24 mouse cellular contexts compared by ENCODE assay signal in the genomic region with DNA sequence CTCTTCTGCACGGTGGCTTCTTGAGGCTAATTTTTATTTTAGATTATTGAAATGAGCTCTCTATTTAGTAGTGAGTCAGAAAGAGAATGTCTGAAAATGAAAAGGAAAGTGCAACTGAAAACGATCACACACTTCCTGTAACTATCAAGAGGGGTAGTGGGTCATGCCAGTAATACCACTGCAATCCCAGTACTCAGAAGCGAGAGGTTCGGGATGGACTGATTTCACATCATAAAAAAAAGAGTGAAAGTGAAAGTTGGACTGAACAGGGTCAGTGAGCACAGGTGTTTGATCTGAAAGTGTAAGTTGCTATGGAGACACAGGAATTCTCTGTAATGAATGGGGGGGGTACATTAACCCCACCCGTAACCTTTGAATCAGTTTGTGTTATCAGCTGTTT. TPM values are rescaled to one million over a fixed set of nuclear protein-coding genes. Genes with fewer than 3 reads are reported as not detected.
A peak's percentile ranks its signal among the peaks of the same experiment; 100 is the strongest.
DNase-seq lines count a peak whose midpoint lies in the region; ATAC-seq and TF ChIP-seq lines count a peak whose summit lies in the region.
"Had no signal": no experiment of that assay in that cellular context is flagged by ENCODE, and none has a peak within 500 bp of the region (broad histone marks: within the 10 kb centered on the region; RNA-seq: fewer than 3 reads in every experiment).

No protein-coding gene starts in this region.

- TF ChIP-seq RAD21 in CH12.LX (IDR thresholded peaks at IDR 0.05; ENCODE audit: low read depth, low read length): no peak

- WGBS in liver, embryonic 16.5 days (ENCODE audit: insufficient replicate concordance): 61% methylated on average over 5 of the region's 5 CpGs
- 90% methylated on average over 5 of the region's 5 CpGs for WGBS in hindbrain, embryonic 10.5 days

- 0 out of 2 replicates have a peak overlapping the region, but pooled peaks have one; percentile 9 for H3K4me2 ChIP-seq in liver, embryonic 16.5 days (ENCODE audit: low read depth, low read length)
- peak overlapping the region; percentile 65 for H3K4me2 ChIP-seq in CH12.LX (ENCODE audit: insufficient read depth, low read depth, poor library complexity, severe bottlenecking)
- H3K4me2 ChIP-seq: heart, embryonic 11.5 days; hindbrain, embryonic 13.5 days; intestine, embryonic 15.5 days; limb, embryonic 12.5 days; stomach, embryonic 15.5 days had no signal

- no peak overlapping the region for H3K9ac ChIP-seq in liver, embryonic 16.5 days (ENCODE audit: low read depth, low read length)
- H3K9ac ChIP-seq in CH12.LX (ENCODE audit: insufficient read depth, low read depth): peak overlapping the region; percentile 19; the same call in 1 of the 2 replicates
- H3K9ac ChIP-seq: hindbrain, embryonic 13.5 days; intestine, embryonic 15.5 days; limb, embryonic 12.5 days; liver, embryonic 14.5 days; stomach, embryonic 15.5 days had no signal

- DNase-seq in liver: no peak
- no peak for DNase-seq in CH12.LX (ENCODE audit: extremely low read depth)
- DNase-seq in splenic B cell, adult 2 months (ENCODE audit: low read depth, low spot score): peak; percentile 55
- no peak for DNase-seq in embryo, embryonic 10 days (ENCODE audit: low spot score)
- no peak for DNase-seq in hindbrain, embryonic 10.5 days (ENCODE audit: low spot score)
- DNase-seq in Muller cell, postnatal 12 days (ENCODE audit: inconsistent ontology term): no peak
- DNase-seq: adrenal gland, postnatal 14 days; cerebellum, adult 9-11 months; gastrocnemius, adult 2 months; heart, postnatal 10 days; kidney, postnatal 4 days; midbrain, embryonic 14.5 days; right cerebral cortex, adult 18-20 months; thymus, adult 2 months had no signal

- H3K79me2 ChIP-seq in CH12.LX (replicated peaks; ENCODE audit: control insufficient read depth, extremely low read depth, insufficient read depth, poor library complexity, severe bottlenecking): no peaks in the 10 kb centered on the region

- dilution Hi-C loops in CH12.LX (cut with MboI; ENCODE audit: extremely low pct_ligation_motif_present, extremely low pct_unique_long_range_greater_than_20kb, low sequenced_read_pairs): no loop called here

- TF ChIP-seq EP300 in CH12.LX (IDR thresholded peaks at IDR 0.05; ENCODE audit: low read length): peak; percentile 88

- H3K4me3 ChIP-seq in liver, embryonic 16.5 days (ENCODE audit: low read depth, low read length): no peak overlapping the region
- H3K4me3 ChIP-seq in CH12.LX (replicated peaks in 1 of 3; ENCODE audit: low read depth in 2 of 3, low read length in 2 of 3, poor library complexity in 1 of 3): peak overlapping the region in 1 of 3 experiments; percentile 15
- no peak overlapping the region for H3K4me3 ChIP-seq in hindbrain, embryonic 10.5 days
- H3K4me3 ChIP-seq: gastrocnemius, adult 2 months; hindbrain, embryonic 13.5 days; intestine, embryonic 15.5 days; limb, embryonic 12.5 days; stomach, embryonic 15.5 days had no signal

- H3K36me3 ChIP-seq in liver, embryonic 16.5 days (ENCODE audit: control insufficient read depth, insufficient read depth): no peaks in the 10 kb centered on the region
- H3K36me3 ChIP-seq in CH12.LX (replicated peaks in 1 of 2; ENCODE audit: control insufficient read depth in 1 of 2, insufficient read depth in 1 of 2, low read length in 1 of 2): no peaks in the 10 kb centered on the region
- H3K36me3 ChIP-seq in splenic B cell, adult 2 months (ENCODE audit: control insufficient read depth, insufficient read depth, low read length, poor library complexity, severe bottlenecking): no peaks in the 10 kb centered on the region
- no peaks in the 10 kb centered on the region for H3K36me3 ChIP-seq in hindbrain, embryonic 10.5 days
- H3K36me3 ChIP-seq: hindbrain, embryonic 13.5 days; intestine, embryonic 15.5 days; limb, embryonic 12.5 days; stomach, embryonic 15.5 days had no signal

- in situ Hi-C loops in CH12.LX (cut with MboI; ENCODE audit: low pct_ligation_motif_present, low pct_unique_long_range_greater_than_20kb, low sequenced_read_pairs): no loop called here

- no peak overlapping the region for H3K27ac ChIP-seq in liver, embryonic 16.5 days (ENCODE audit: low read length)
- no peak overlapping the region for H3K27ac ChIP-seq in CH12.LX (ENCODE audit: insufficient read depth, low read depth)
- no peak overlapping the region for H3K27ac ChIP-seq in hindbrain, embryonic 10.5 days
- H3K27ac ChIP-seq: gastrocnemius, adult 2 months; hindbrain, embryonic 13.5 days; intestine, embryonic 15.5 days; limb, embryonic 12.5 days; liver, embryonic 14.5 days; stomach, embryonic 15.5 days had no signal

- no peak for TF ChIP-seq POLR2A in CH12.LX (IDR thresholded peaks at IDR 0.05; ENCODE audit: low read depth, low read length)

- no peak for TF ChIP-seq CTCF in CH12.LX (conservative IDR thresholded peaks at IDR 0.05 in 1 of 2, IDR thresholded peaks at IDR 0.05 in 1 of 2; ENCODE audit: low read depth in 2 of 2, low read length in 2 of 2)

- ATAC-seq in liver, embryonic 16.5 days (ENCODE audit: low read depth): no peak
- ATAC-seq in megakaryocyte, adult 5-6 weeks (ENCODE audit: poor library complexity, severe bottlenecking): peak; percentile 46
- ATAC-seq: intestine, embryonic 15.5 days; lung, postnatal 0 days; Patski had no signal

- H3K4me1 ChIP-seq in liver, embryonic 16.5 days (ENCODE audit: control insufficient read depth, low read depth, low read length): peaks cover 3% of the 10 kb centered on the region
- peaks cover 14 to 44% of the 10 kb centered on the region in 2 experiments for H3K4me1 ChIP-seq in CH12.LX (ENCODE audit: control insufficient read depth in 1 of 2, insufficient read depth in 2 of 2)
- no peaks in the 10 kb centered on the region for H3K4me1 ChIP-seq in hindbrain, embryonic 10.5 days (replicated peaks)
- H3K4me1 ChIP-seq: hindbrain, embryonic 13.5 days; intestine, embryonic 15.5 days; limb, embryonic 12.5 days; stomach, embryonic 15.5 days had no signal

- no peaks in the 10 kb centered on the region for H3K9me3 ChIP-seq in liver, embryonic 16.5 days (replicated peaks; ENCODE audit: control insufficient read depth, low read length)
- H3K9me3 ChIP-seq in CH12.LX (replicated peaks; ENCODE audit: low read length): no peaks in the 10 kb centered on the region
- H3K9me3 ChIP-seq in hindbrain, embryonic 10.5 days: no peaks in the 10 kb centered on the region
- H3K9me3 ChIP-seq: hindbrain, embryonic 13.5 days; intestine, embryonic 15.5 days; limb, embryonic 12.5 days; stomach, embryonic 15.5 days had no signal

- H3K27me3 ChIP-seq in liver, embryonic 16.5 days (ENCODE audit: control insufficient read depth, insufficient read depth, low read depth, low read length): no peaks in the 10 kb centered on the region
- no peaks in the 10 kb centered on the region for H3K27me3 ChIP-seq in CH12.LX (replicated peaks)
- H3K27me3 ChIP-seq in splenic B cell, adult 2 months (ENCODE audit: control insufficient read depth, insufficient read depth, low read length, poor library complexity, severe bottlenecking): no peaks in the 10 kb centered on the region
- no peaks in the 10 kb centered on the region for H3K27me3 ChIP-seq in hindbrain, embryonic 10.5 days (ENCODE audit: insufficient read depth, poor library complexity, severe bottlenecking)
- H3K27me3 ChIP-seq: hindbrain, embryonic 13.5 days; intestine, embryonic 15.5 days; limb, embryonic 12.5 days; Patski; stomach, embryonic 15.5 days had no signal

TF ChIP-seq in CH12.LX, 34 proteins besides CTCF, POLR2A, EP300 and RAD21:
- TF ChIP-seq JUND (conservative IDR thresholded peaks at IDR 0.05; ENCODE audit: low read depth, low read length) (peak; percentile 79), TCF12 (IDR thresholded peaks at IDR 0.05; ENCODE audit: low read depth, low read length) (peak; percentile 74; the same call in 1 of the 2 replicates), ETS1 (conservative IDR thresholded peaks at IDR 0.05; ENCODE audit: low read depth, low read length) (peak; percentile 87), IRF4 (IDR thresholded peaks at IDR 0.05; ENCODE audit: low read depth, low read length) (peak; percentile 95), CHD2 (IDR thresholded peaks at IDR 0.05; ENCODE audit: low read length) (peak; percentile 63; the same call in 1 of the 2 replicates), NELFE (IDR thresholded peaks at IDR 0.05; ENCODE audit: low read depth, low read length) (no peak), RCOR1 (conservative IDR thresholded peaks at IDR 0.05; ENCODE audit: low read depth, low read length) (0 out of 2 replicates have a peak, but pooled peaks have one; percentile 61), JUN (IDR thresholded peaks at IDR 0.05; ENCODE audit: insufficient read depth, low read depth, low read length) (peak; percentile 74), ELF1 (IDR thresholded peaks at IDR 0.05; ENCODE audit: low read depth, low read length) (peak; percentile 50; the same call in 1 of the 2 replicates), ZKSCAN1 (IDR thresholded peaks at IDR 0.05; ENCODE audit: borderline replicate concordance, low read depth, low read length) (no peak), ZNF384 (IDR thresholded peaks at IDR 0.05; ENCODE audit: low read depth, low read length) (peak; percentile 77), MAX (IDR thresholded peaks at IDR 0.05; ENCODE audit: low read length) (0 out of 2 replicates have a peak, but pooled peaks have one; percentile 39), MAZ (IDR thresholded peaks at IDR 0.05; ENCODE audit: low read depth, low read length) (no peak), BHLHE40 (IDR thresholded peaks at IDR 0.05; ENCODE audit: low read depth, low read length) (peak; percentile 73), SMC3 (IDR thresholded peaks at IDR 0.05; ENCODE audit: low read depth, low read length) (no peak), MXI1 (IDR thresholded peaks at IDR 0.05; ENCODE audit: low read depth, low read length) (no peak), MAFK (IDR thresholded peaks at IDR 0.05; ENCODE audit: insufficient replicate concordance, low read length) (peak; percentile 59; the same call in 1 of the 2 replicates), MEF2A (IDR thresholded peaks at IDR 0.05; ENCODE audit: borderline replicate concordance, low read depth, low read length) (peak; percentile 81), HCFC1 (IDR thresholded peaks at IDR 0.05; ENCODE audit: low read depth, low read length) (peak; percentile 41; the same call in 1 of the 2 replicates)

RNA-seq across cellular contexts. Expression of a gene that starts 52.9 kb away (rescaled TPM):
- polyA plus RNA-seq in liver, embryonic 16.5 days (2015; fragmentation: Nextera tagmentation; extraction: Ambion mirVana): 1.7 and 2.2 TPM in 2 replicates
- total RNA-seq in CH12.LX (2012; rRNA removed) (65.3 and 95.3 TPM in 2 replicates), CH12.LX (2014; rRNA removed) (38.8 and 51.7 TPM in 2 replicates)
- polyA plus RNA-seq in CH12.LX (2012; ENCODE audit: insufficient read length, low read depth): 21.4 and 24.6 TPM in 2 replicates
- 16.1 and 21.2 TPM in 2 replicates for total RNA-seq in megakaryocyte, adult 5-6 weeks (2015)
- 17.0 and 29.6 TPM in 2 replicates for total RNA-seq in megakaryocyte, adult 5-6 weeks (2017)
- 1.1 and 1.2 TPM in 2 replicates for polyA plus RNA-seq in hindbrain, embryonic 10.5 days (2016; fragmentation: Nextera tagmentation; extraction: Ambion mirVana)
